Mouse (Mus musculus) kidney, adult 8-10 months (tissue): ENCODE results near the gene Cdk6.
A peak's percentile ranks its signal among the peaks of the same experiment; 100 is the strongest.

ENCODE experiments used
- DNase-seq, 2 experiments: peaks; one replicate each; pipeline ENCODE4 v3.0.0; 2022

The Cdk6 gene

GRCm38 (mm10) chr5:3491883-3492282, 150.6 kb downstream of the Cdk6 start:
- no peak for DNase-seq

GRCm38 (mm10) chr5:3492776-3493636, 151.7 kb downstream of the Cdk6 start:
- no peak for DNase-seq

- no peak for DNase-seq
These were observed 152.7 kb downstream of the Cdk6 start for GRCm38 (mm10) chr5:3493968-3494367.

- no peak for DNase-seq
These were observed 153.3 kb downstream of the Cdk6 start for GRCm38 (mm10) chr5:3494452-3495187.

- DNase-seq: no peak
These were observed 156.2 kb downstream of the Cdk6 start for GRCm38 (mm10) chr5:3497505-3497925.

GRCm38 (mm10) chr5:3500298-3500697, 159.0 kb downstream of the Cdk6 start:
- DNase-seq: no peak

- no peak for DNase-seq
These were observed 159.8 kb downstream of the Cdk6 start for GRCm38 (mm10) chr5:3500957-3501563.

GRCm38 (mm10) chr5:3501564-3502001, 160.3 kb downstream of the Cdk6 start:
- peak; percentile 78 to 85 for DNase-seq

GRCm38 (mm10) chr5:3502610-3503350, 161.5 kb downstream of the Cdk6 start:
- peak; percentile 58 to 71 for DNase-seq

- no peak for DNase-seq
These were observed 162.1 kb downstream of the Cdk6 start for GRCm38 (mm10) chr5:3503373-3503772.

- DNase-seq: no peak
These were observed 162.6 kb downstream of the Cdk6 start for GRCm38 (mm10) chr5:3503836-3504323.

- no peak for DNase-seq
These were observed 163.2 kb downstream of the Cdk6 start for GRCm38 (mm10) chr5:3504453-3504852.

- DNase-seq: no peak
These were observed 164.3 kb downstream of the Cdk6 start for GRCm38 (mm10) chr5:3505553-3505952.

- DNase-seq: no peak
These were observed 167.4 kb downstream of the Cdk6 start for GRCm38 (mm10) chr5:3508480-3509381.

GRCm38 (mm10) chr5:3509503-3509902, 168.2 kb downstream of the Cdk6 start:
- DNase-seq: no peak

GRCm38 (mm10) chr5:3511097-3511795, 170.0 kb downstream of the Cdk6 start:
- no peak for DNase-seq

- DNase-seq: no peak
These were observed 171.3 kb downstream of the Cdk6 start for GRCm38 (mm10) chr5:3512584-3512983.

- DNase-seq: no peak
These were observed 173.6 kb downstream of the Cdk6 start for GRCm38 (mm10) chr5:3514901-3515311.

- DNase-seq: no peak
These were observed 174.2 kb downstream of the Cdk6 start for GRCm38 (mm10) chr5:3515477-3515876.

GRCm38 (mm10) chr5:3516481-3517075, 175.3 kb downstream of the Cdk6 start:
- DNase-seq: peak; percentile 36 to 47
